Mouse (Mus musculus) activated CD4-positive, CD25-positive, alpha-beta regulatory T cell, adult 4 months (primary cell): ENCODE results near the gene Smad6. TPM values are rescaled to one million over a fixed set of nuclear protein-coding genes. Genes with fewer than 3 reads are reported as not detected.

Experiments
- ATAC-seq: one replicate; pipeline ENCODE4 v1.8.0; 2017
- polyA plus RNA-seq, 2 experiments: library from polyadenylated mRNA; unstranded; fragments of 100-300 nt; shearing (Covaris generic); gene quantifications; one replicate each; pipeline ENCODE4 v1.2.1; 2017

Gene Smad6
- polyA plus RNA-seq, 2 experiments from 2014 or later = not detected

DNA sequence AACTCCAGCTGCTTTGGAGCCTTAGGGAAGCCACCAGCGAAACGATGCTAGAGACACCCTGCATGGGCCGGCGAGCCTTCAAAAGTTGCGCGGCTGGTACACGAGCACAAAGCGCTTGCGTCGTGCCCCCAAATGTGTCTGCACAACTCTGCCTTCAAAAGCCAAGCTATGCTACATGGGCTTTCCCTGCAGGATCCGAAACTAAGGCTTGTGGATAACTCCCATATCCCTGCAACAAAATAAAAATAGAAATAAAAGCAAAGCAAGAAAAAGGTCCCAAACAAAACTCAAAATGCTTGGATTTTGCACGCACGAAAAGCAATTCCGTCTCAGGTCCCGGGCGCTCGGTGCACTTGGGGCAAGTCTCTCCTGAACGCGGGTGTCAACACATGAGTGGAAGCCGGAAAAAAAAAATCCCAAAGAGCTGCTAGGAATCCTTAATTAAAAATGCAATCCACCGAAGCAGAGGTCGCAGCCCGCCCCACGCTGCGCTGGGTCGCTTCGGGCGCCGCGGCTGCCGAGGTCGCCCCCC lies 474 bp downstream of the Smad6 start:
- no peak for ATAC-seq

DNA sequence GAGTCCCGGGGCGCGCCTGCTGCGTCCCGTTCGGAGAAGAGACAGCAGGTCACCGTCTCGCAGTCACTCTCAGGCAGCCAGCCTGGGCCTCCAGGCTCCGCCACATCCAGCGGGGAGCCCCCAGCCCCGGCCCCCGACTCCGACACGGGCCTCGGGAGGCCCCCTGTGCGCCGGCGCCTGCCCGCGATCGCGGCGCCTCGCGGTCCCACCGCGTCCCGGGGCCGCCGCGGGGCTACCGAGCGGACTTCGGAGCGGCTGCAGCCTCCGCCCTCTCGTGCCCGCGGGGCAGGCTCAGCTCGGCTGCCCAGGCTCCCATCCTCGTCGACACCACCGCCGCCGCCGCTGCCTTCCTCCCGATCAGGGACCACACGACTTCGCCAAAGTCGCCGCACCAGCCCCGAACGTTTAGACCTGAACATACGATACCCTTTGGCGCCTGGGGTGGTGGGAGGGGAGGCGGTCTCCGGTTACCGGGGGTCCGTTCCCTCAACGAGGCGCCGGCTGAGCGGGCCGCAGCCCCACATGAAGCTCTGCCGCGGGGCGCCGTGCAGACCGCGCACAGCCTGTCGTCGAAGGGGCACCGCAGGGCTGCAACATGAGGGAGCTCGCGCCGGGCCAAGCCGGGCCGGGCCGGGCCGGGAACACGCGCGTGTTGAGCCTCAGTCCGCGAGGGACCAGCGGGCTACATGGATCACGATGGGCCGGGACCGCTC lies 1.1 kb downstream of the Smad6 start:
- ATAC-seq = no peak

DNA sequence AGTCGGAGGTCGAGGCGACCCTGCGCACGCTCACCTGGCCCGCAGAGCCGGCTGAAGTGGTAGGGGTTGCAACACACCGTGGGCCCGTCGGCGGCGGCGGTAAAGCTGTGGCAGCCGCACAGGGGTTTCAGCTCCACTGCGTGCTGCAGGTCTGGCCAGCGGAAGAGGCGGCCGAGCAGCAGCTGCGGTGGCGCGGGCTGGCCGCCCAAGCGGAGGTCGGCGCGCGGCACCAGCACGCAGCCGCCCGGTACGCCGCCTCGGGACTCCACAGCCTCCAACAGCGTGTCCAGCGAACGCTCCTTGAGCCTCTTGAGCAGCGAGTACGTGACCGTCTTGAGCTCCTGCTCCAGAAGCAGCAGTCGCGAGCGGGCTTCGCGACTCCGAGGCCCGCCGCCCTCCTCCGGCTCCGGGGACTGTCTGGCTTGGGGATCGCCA lies 1.7 kb downstream of the Smad6 start:
- no peak for ATAC-seq

DNA sequence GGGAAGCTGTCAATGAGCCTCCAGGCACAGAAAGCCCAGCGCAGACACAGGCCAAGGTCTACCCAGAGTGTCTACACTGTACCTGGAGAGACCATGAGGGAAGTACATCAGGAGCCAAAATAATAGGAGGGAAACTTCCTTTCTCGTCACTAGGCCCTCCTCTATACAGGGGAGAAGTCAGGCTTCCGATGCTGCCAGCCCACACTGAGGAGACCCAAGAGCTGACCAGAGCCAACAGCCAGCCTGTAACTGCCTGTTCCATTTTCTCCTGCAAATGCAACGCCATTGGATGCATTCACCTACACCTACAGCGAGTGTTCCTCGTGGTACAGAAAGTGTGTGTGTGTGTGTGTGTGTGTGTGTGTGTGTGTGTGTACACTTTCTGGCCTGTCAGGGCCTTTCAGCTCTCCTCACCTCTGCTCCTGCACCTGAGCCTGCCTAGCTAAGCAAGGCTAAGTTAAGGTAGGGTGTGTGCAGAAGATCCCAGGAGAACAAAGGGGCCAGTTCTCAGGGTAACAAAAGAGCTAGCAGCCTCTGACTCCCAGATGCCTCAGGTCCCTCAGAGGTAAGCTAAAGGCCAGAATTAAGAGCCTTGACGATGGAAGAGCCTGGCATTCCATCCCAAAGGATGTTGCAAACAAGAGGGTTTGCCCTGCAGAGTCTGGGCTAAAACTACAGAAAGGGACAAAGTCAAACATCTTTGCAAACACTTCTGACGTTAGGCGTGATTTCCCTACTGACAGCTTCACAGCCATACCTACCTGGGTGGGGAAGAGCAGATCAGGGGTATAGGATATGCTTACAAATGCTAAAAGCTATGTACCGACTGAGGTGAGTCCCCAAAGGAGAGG lies 2.6 kb downstream of the Smad6 start:
- ATAC-seq = no peak

GRCm38 (mm10) chr9:64017861-64018793 lies 3.7 kb downstream of the Smad6 start:
- ATAC-seq = no peak

GRCm38 (mm10) chr9:64016648-64017400 lies 5.0 kb downstream of the Smad6 start:
- no peak for ATAC-seq

- no peak for ATAC-seq
Measured at GRCm38 (mm10) chr9:64016092-64016491, 5.8 kb downstream of the Smad6 start.

- ATAC-seq = no peak
Measured at GRCm38 (mm10) chr9:64014801-64015200, 7.1 kb downstream of the Smad6 start.

DNA sequence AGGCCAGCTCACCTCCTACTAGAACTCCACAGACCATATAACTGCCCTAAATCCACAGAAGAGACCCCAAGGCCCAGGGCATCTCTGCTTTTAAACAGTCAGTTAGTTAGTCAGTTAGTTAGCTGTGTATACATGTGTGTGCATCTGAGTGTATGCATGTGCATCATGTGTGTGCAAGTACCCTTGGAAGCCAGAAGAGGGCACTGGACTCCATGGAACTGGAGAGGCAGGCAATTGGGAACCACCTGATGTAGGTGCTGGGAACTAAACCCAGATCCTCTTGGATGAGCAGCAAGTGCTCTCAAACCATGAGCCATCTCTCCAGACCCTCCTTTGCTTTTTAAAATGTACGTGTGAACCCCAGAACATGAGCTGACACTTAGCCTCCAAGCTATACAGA lies 10.5 kb downstream of the Smad6 start:
- no peak for ATAC-seq

DNA sequence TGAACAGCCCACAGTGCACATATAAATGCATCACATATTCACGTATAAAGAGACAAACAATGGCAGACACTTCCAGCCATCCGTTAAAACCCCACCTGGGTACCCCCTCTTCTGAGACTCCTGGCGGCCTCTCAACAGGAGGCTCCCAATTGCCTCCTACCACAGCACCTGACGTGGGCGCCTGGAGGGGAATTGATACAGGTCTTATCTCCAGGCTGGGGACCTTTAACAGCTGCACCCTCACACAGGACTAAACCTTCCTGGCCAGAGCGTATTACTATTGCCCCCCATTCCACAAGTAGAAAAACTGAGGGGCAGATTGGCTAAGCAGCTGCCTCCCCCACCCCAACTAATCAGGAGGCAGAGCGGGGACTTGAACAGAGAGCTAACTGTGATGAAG lies 18.9 kb downstream of the Smad6 start:
- ATAC-seq = no peak

- no peak for ATAC-seq
Measured at GRCm38 (mm10) chr9:64001081-64001480, 20.8 kb downstream of the Smad6 start.

GRCm38 (mm10) chr9:64000085-64000484 lies 21.8 kb downstream of the Smad6 start:
- no peak for ATAC-seq

- no peak for ATAC-seq
Measured at GRCm38 (mm10) chr9:63999194-63999593, 22.7 kb downstream of the Smad6 start.

GRCm38 (mm10) chr9:63998026-63998425 lies 23.8 kb downstream of the Smad6 start:
- no peak for ATAC-seq

DNA sequence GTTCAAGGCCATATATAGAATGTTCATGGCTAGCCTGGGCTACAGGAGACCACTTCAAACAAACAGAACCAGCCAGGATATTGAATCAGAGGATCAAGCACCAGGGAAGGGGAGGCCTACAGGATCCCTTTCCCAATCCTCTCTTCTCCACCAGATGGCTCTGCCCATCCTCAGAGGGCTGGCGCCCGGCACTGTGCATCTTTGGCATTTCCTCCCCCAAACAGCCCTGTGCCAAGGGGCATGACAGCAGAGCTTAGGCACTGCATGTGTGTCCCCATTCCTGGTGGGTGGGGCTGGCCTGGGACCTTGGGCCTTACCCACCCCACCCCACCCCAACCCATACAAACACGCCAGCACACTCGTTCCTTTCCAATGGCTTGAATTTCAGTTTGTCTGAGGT lies 24.4 kb downstream of the Smad6 start:
- ATAC-seq = no peak

DNA sequence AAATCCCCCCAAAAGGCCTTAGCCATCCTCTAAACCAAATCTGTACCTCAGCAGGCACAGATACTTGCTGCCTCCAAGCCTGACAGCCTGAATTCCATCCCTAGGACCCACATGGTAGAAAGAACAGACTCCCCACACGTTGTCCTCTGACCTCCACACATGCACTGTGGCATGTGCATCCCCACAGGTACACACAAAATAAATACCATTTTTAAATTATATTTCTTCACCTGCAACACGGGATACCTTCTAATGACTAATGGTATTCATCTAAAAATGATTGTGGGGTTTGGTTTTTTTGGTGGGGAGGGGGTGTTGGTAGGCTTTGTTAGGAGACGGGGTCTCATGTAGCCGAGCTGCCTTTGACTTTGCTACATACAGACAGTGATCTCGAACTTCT lies 28.6 kb downstream of the Smad6 start:
- no peak for ATAC-seq

GRCm38 (mm10) chr9:63992761-63993160 lies 29.1 kb downstream of the Smad6 start:
- no peak for ATAC-seq

DNA sequence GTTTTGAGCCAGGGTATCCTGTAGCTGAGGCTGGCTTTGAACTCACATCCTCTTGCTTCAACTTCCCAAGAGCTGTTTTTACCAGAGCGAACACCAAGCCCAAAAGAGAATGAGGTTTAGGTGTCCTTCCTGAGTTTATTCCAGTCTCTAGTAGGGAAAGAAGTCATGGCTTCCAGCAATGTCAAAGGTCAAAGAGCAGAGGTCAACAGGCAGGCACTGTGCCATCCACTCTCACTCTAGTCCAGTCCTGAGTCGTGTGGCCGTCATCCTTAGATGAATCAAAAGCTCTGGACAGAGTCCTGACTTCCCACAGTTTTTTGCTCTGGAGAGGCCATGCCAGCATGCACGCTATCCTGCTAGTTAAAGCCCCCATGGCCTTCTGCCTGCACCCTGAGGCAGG lies 30.7 kb downstream of the Smad6 start:
- ATAC-seq = no peak

DNA sequence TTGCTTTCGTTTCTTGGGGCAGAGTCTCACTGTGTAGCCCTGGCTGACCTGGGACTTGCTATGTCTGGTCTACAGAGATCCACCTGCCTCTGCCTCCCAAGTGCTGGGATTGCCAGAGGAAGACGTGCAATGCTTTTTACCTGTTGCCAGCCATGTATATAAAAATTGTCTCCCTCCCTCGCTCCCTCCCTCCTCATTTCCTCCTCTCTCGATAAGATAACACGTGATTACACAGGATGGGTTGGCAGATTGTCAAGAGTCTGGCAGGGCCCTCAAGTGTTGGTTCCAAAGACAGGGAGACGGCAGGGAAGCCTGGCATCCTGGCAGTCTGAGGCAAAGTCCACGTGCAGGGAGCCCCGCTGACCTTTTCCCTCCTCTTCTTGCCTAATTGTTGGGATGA lies 32.2 kb downstream of the Smad6 start:
- ATAC-seq = no peak

- ATAC-seq = no peak
Measured at GRCm38 (mm10) chr9:63989214-63989613, 32.6 kb downstream of the Smad6 start.

DNA sequence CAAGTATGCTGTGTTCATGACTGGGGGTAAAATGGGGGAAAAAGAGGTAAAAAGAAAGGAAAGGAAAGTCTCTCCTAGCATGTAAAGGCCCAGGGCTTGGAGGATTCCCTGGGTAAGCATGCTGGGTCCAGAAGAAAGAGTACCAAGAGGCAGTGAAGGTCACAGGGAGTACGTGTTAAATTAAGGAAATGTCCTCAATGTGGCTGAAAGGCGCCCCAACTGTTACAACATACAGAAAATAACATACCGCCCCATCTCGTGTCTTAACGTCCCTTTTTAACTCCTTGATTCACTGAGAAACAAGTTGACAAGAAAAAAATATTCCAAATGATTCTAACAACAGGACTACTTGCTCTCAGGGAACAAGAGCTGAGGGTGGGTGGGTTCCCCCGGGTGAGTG lies 36.7 kb downstream of the Smad6 start:
- ATAC-seq = no peak
